In the genomic region with DNA sequence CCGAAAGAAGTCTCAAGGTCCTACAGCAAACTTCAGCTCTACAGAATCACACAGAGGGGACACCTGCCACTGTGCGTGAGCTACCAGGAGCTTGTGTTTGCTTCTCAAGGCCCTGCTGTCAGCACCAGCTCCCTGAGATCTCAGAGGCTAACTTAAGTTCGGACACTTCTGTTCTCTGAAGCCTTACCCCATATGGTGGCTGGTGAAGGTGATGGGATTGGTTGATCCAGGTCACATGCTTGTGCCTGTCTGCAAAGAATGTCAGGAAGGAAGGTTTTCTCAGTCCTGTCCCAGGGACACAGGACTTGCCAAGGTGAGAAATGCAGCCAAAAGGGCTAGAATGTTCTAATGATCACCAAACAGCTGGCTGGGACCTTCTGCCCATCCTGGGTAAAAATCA, we compare ENCODE assay signal across 20 mouse cellular contexts.
DNase-seq lines count a peak whose midpoint lies in the region; ATAC-seq lines count a peak whose summit lies in the region.
"Had no signal": no experiment of that assay in that cellular context is flagged by ENCODE, and none has a peak within 500 bp of the region (broad histone marks: within the 10 kb centered on the region; RNA-seq: fewer than 3 reads in every experiment).

No protein-coding gene starts in this region.

- peaks cover 5% of the 10 kb centered on the region; the same call in 1 of the 2 replicates for H3K4me1 ChIP-seq in kidney, embryonic 14.5 days (ENCODE audit: control insufficient read depth, insufficient read depth, low read length)
- H3K4me1 ChIP-seq in neural tube, embryonic 15.5 days = peaks cover 13% of the 10 kb centered on the region
- H3K4me1 ChIP-seq in limb, embryonic 15.5 days = peaks cover 31% of the 10 kb centered on the region
- H3K4me1 ChIP-seq: forebrain, embryonic 13.5 days had no signal

- H3K27me3 ChIP-seq in kidney, embryonic 14.5 days (ENCODE audit: control insufficient read depth, insufficient read depth, low read length) = no peaks in the 10 kb centered on the region
- no peaks in the 10 kb centered on the region for H3K27me3 ChIP-seq in neural tube, embryonic 15.5 days (replicated peaks)
- H3K27me3 ChIP-seq in limb, embryonic 15.5 days = no peaks in the 10 kb centered on the region
- H3K27me3 ChIP-seq: forebrain, embryonic 13.5 days; hindbrain, embryonic 12.5 days; intestine, embryonic 15.5 days had no signal

- ATAC-seq in kidney, embryonic 14.5 days (ENCODE audit: low FRiP score, low TSS enrichment) = 0 out of 2 replicates have a peak, but pooled peaks have one; percentile 3
- peak; percentile 10; the same call in 1 of the 2 replicates for ATAC-seq in neural tube, embryonic 15.5 days (ENCODE audit: low FRiP score)
- ATAC-seq in limb, embryonic 15.5 days (ENCODE audit: insufficient number of reproducible peaks, low FRiP score, low TSS enrichment, low read depth) = no peak
- no peak for ATAC-seq in CD4-positive, CD25-positive, alpha-beta regulatory T cell, adult 4 months
- ATAC-seq: forebrain, embryonic 13.5 days had no signal

- H3K4me2 ChIP-seq in kidney, embryonic 14.5 days (replicated peaks; ENCODE audit: low read depth, low read length) = no peak overlapping the region
- no peak overlapping the region for H3K4me2 ChIP-seq in neural tube, embryonic 15.5 days
- H3K4me2 ChIP-seq in limb, embryonic 15.5 days = no peak overlapping the region
- H3K4me2 ChIP-seq: forebrain, embryonic 13.5 days; hindbrain, embryonic 12.5 days; intestine, embryonic 15.5 days had no signal

- no peak overlapping the region for H3K27ac ChIP-seq in kidney, embryonic 14.5 days (ENCODE audit: low read depth, low read length)
- no peak overlapping the region for H3K27ac ChIP-seq in neural tube, embryonic 15.5 days (replicated peaks)
- peak overlapping the region; percentile 24; the same call in 1 of the 2 replicates for H3K27ac ChIP-seq in limb, embryonic 15.5 days
- H3K27ac ChIP-seq: forebrain, embryonic 13.5 days; intestine, embryonic 15.5 days had no signal

- no peak for DNase-seq in kidney, adult 8-10 months
- no peak for DNase-seq in neural tube, embryonic 10.5 days (ENCODE audit: extremely low spot score, low spot score)
- no peak for DNase-seq in retina, embryonic 14.5 days (ENCODE audit: low spot score)
- DNase-seq: adrenal gland, adult 2 months; cerebellum, postnatal 14 days; embryo, embryonic 11 days; gastrocnemius, postnatal 25 days; kidney, postnatal 4 days; lung, adult 18-20 months; lung, postnatal 4 days; right cerebral cortex, adult 18-20 months had no signal

- no peaks in the 10 kb centered on the region for H3K36me3 ChIP-seq in kidney, embryonic 14.5 days (ENCODE audit: control insufficient read depth, insufficient read depth, low read length)
- H3K36me3 ChIP-seq in neural tube, embryonic 15.5 days = no peaks in the 10 kb centered on the region
- H3K36me3 ChIP-seq in limb, embryonic 15.5 days = no peaks in the 10 kb centered on the region
- H3K36me3 ChIP-seq: hindbrain, embryonic 12.5 days; intestine, embryonic 15.5 days; midbrain, embryonic 10.5 days had no signal

- WGBS in kidney, embryonic 14.5 days = 74% methylated on average over 3 of the region's 3 CpGs
- 88% methylated on average over 3 of the region's 3 CpGs for WGBS in neural tube, embryonic 15.5 days
- WGBS in limb, embryonic 15.5 days = 76% methylated on average over 3 of the region's 3 CpGs

- H3K9me3 ChIP-seq in kidney, embryonic 14.5 days (ENCODE audit: control insufficient read depth, low read length) = 0 out of 2 replicates have a peak, but pooled peaks cover 3% of the 10 kb centered on the region
- H3K9me3 ChIP-seq in neural tube, embryonic 15.5 days (replicated peaks) = 0 out of 2 replicates have a peak, but pooled peaks cover 4% of the 10 kb centered on the region
- H3K9me3 ChIP-seq in limb, embryonic 15.5 days = no peaks in the 10 kb centered on the region
- H3K9me3 ChIP-seq: hindbrain, embryonic 12.5 days; intestine, embryonic 15.5 days had no signal

- no peak overlapping the region for H3K9ac ChIP-seq in kidney, embryonic 14.5 days (ENCODE audit: low read depth, low read length)
- H3K9ac ChIP-seq in neural tube, embryonic 15.5 days (replicated peaks) = no peak overlapping the region
- H3K9ac ChIP-seq in limb, embryonic 15.5 days = no peak overlapping the region
- H3K9ac ChIP-seq: forebrain, embryonic 13.5 days; hindbrain, embryonic 12.5 days; intestine, embryonic 15.5 days had no signal

- no peak overlapping the region for H3K4me3 ChIP-seq in kidney, embryonic 14.5 days (ENCODE audit: low read length)
- no peak overlapping the region for H3K4me3 ChIP-seq in neural tube, embryonic 15.5 days (replicated peaks)
- H3K4me3 ChIP-seq in limb, embryonic 15.5 days = no peak overlapping the region
- H3K4me3 ChIP-seq: forebrain, embryonic 13.5 days; hindbrain, embryonic 12.5 days; intestine, embryonic 15.5 days; midbrain, embryonic 10.5 days; myocyte had no signal

Comparison
In these comparisons a context has a peak if more than half of its experiments do, and no peak if none do; other contexts are left out.
1. ATAC-seq: peak in kidney, embryonic 14.5 days (single experiment) and neural tube, embryonic 15.5 days (single experiment); none in limb, embryonic 15.5 days (single experiment) and CD4-positive, CD25-positive, alpha-beta regulatory T cell, adult 4 months (single experiment).